Mouse (Mus musculus) right cerebral cortex, postnatal 25 days (tissue): Measurements from ENCODE around the gene Ttc6.

Experiments used
- DNase-seq: peaks from one replicate; pipeline ENCODE4 v3.0.0; 2022

Gene Ttc6

GRCm38 (mm10) chr12:57545371-57546241 is 18.3 kb upstream of the Ttc6 start:
- DNase-seq = peak; percentile 14

- peak; percentile 9 for DNase-seq
Measured at GRCm38 (mm10) chr12:57546415-57547201, 17.3 kb upstream of the Ttc6 start, which contains the start of gene Foxa1. Foxa1 (minus strand) TSS chr12:57546916.

- DNase-seq = no peak
Measured at GRCm38 (mm10) chr12:57547890-57548289, 16.0 kb upstream of the Ttc6 start.

- DNase-seq = no peak
Measured at GRCm38 (mm10) chr12:57548352-57548980, 15.4 kb upstream of the Ttc6 start.

- DNase-seq = no peak
Measured at GRCm38 (mm10) chr12:57548981-57549666, 14.8 kb upstream of the Ttc6 start.

- DNase-seq = no peak
Measured at GRCm38 (mm10) chr12:57549667-57550160, 14.2 kb upstream of the Ttc6 start.

- peak; percentile 17 for DNase-seq
Measured at GRCm38 (mm10) chr12:57550181-57550808, 13.6 kb upstream of the Ttc6 start.

- no peak for DNase-seq
Measured at GRCm38 (mm10) chr12:57550881-57551280, 13.0 kb upstream of the Ttc6 start.

- DNase-seq = no peak
Measured at GRCm38 (mm10) chr12:57552286-57552685, 11.6 kb upstream of the Ttc6 start.

- DNase-seq = no peak
Measured at GRCm38 (mm10) chr12:57554091-57554490, 9.8 kb upstream of the Ttc6 start.

- no peak for DNase-seq
Measured at GRCm38 (mm10) chr12:57571773-57572172, 7.9 kb downstream of the Ttc6 start.

- no peak for DNase-seq
Measured at GRCm38 (mm10) chr12:57572415-57572814, 8.5 kb downstream of the Ttc6 start.

GRCm38 (mm10) chr12:57575931-57576628 is 12.2 kb downstream of the Ttc6 start:
- DNase-seq = peak; percentile 10

- DNase-seq = no peak
Measured at GRCm38 (mm10) chr12:57607624-57608023, 43.7 kb downstream of the Ttc6 start.

- DNase-seq = no peak
Measured at GRCm38 (mm10) chr12:57615137-57615536, 51.2 kb downstream of the Ttc6 start.

GRCm38 (mm10) chr12:57622030-57622429 is 58.1 kb downstream of the Ttc6 start:
- DNase-seq = no peak

GRCm38 (mm10) chr12:57623264-57623663 is 59.4 kb downstream of the Ttc6 start:
- DNase-seq = no peak

GRCm38 (mm10) chr12:57624011-57624608 is 60.2 kb downstream of the Ttc6 start:
- no peak for DNase-seq

- DNase-seq = no peak
Measured at GRCm38 (mm10) chr12:57650011-57650410, 86.1 kb downstream of the Ttc6 start.

- DNase-seq = no peak
Measured at GRCm38 (mm10) chr12:57650677-57651076, 86.8 kb downstream of the Ttc6 start.
